Mouse (Mus musculus): ENCODE data around the gene Atrnl1.

GRCm38 (mm10) chr19:57925681-57926080, 314.8 kb downstream of the Atrnl1 start:
- TF ChIP-seq GATA1 (IDR thresholded peaks at IDR 0.05; ENCODE audit: borderline replicate concordance, low read length): no peak
- TF ChIP-seq FLI1 (IDR thresholded peaks at IDR 0.05; ENCODE audit: low read length): no peak

Data from megakaryocyte, embryonic 14.5 days (primary cell).